43 mouse cellular contexts compared by ENCODE assay signal in the genomic region with DNA sequence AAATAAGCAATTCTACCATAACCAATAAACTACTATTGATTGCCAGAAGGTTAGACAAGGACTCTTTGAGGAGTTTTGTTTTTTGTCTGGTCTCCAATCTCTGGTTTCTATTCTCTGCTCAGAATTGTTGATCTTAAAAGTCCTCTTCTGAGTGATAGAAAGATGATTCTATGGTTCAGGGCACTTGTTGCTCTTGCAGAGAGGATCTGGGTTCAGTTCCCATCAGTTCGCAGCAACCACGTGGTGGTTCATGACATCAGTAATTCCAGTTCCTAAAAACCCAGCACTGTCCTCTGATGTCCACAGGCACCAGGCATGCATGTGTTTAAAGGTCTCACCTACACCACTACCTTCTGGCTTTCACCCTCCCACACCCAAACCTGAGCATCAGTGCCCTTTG. TPM values are rescaled to one million over a fixed set of nuclear protein-coding genes. Genes with fewer than 3 reads are reported as not detected.
"Had no signal": no experiment of that assay in that cellular context is flagged by ENCODE, and none has a peak within 500 bp of the region (broad histone marks: within the 10 kb centered on the region; RNA-seq: fewer than 3 reads in every experiment).

No protein-coding gene starts in this region.

- H3K4me2 ChIP-seq: heart, embryonic 11.5 days; heart, embryonic 12.5 days; heart, embryonic 13.5 days; heart, embryonic 15.5 days; hindbrain, embryonic 12.5 days; hindbrain, embryonic 13.5 days; hindbrain, embryonic 14.5 days; hindbrain, embryonic 15.5 days; intestine, embryonic 15.5 days; kidney, embryonic 15.5 days had no signal

- DNase-seq: heart, postnatal 10 days; heart, postnatal 14 days; heart, postnatal 36 days; heart, postnatal 4 days; kidney, adult 11 months; kidney, adult 18-20 months; kidney, adult 2 months; kidney, adult 8-10 months; kidney, adult 9 months; kidney, postnatal 10 days; kidney, postnatal 14 days; kidney, postnatal 25 days; kidney, postnatal 36 days; layer of hippocampus, adult 9-11 months; layer of hippocampus, postnatal 36 days had no signal

- H3K4me3 ChIP-seq: heart, embryonic 12.5 days; heart, embryonic 13.5 days; heart, embryonic 15.5 days; hindbrain, embryonic 10.5 days; hindbrain, embryonic 12.5 days; hindbrain, embryonic 13.5 days; hindbrain, embryonic 15.5 days; intestine, embryonic 15.5 days; kidney, embryonic 15.5 days; layer of hippocampus, adult 2 months; left cerebral cortex, adult 2 months had no signal

- H3K9me3 ChIP-seq: heart, embryonic 12.5 days; heart, embryonic 13.5 days; heart, embryonic 15.5 days; hindbrain, embryonic 10.5 days; hindbrain, embryonic 12.5 days; hindbrain, embryonic 13.5 days; hindbrain, embryonic 15.5 days; intestine, embryonic 15.5 days; kidney, embryonic 15.5 days had no signal

- H3K36me3 ChIP-seq: heart, embryonic 12.5 days; heart, embryonic 13.5 days; heart, embryonic 15.5 days; hindbrain, embryonic 10.5 days; hindbrain, embryonic 12.5 days; hindbrain, embryonic 13.5 days; hindbrain, embryonic 15.5 days; intestine, embryonic 15.5 days; kidney, embryonic 15.5 days had no signal

- H3K4me1 ChIP-seq: heart, embryonic 12.5 days; heart, embryonic 13.5 days; heart, embryonic 15.5 days; hindbrain, embryonic 10.5 days; hindbrain, embryonic 12.5 days; hindbrain, embryonic 13.5 days; hindbrain, embryonic 15.5 days; intestine, embryonic 15.5 days; kidney, embryonic 15.5 days had no signal

- H3K27ac ChIP-seq: heart, embryonic 13.5 days; heart, embryonic 15.5 days; hindbrain, embryonic 10.5 days; hindbrain, embryonic 12.5 days; hindbrain, embryonic 13.5 days; hindbrain, embryonic 14.5 days; hindbrain, embryonic 15.5 days; hindbrain, postnatal 0 days; intestine, embryonic 15.5 days; kidney, embryonic 15.5 days; kidney, postnatal 0 days; layer of hippocampus, adult 2 months; left cerebral cortex, adult 2 months had no signal

- H3K9ac ChIP-seq: heart, embryonic 12.5 days; heart, embryonic 13.5 days; heart, embryonic 15.5 days; hindbrain, embryonic 12.5 days; hindbrain, embryonic 13.5 days; hindbrain, embryonic 14.5 days; hindbrain, embryonic 15.5 days; intestine, embryonic 15.5 days; kidney, embryonic 15.5 days had no signal

- H3K27me3 ChIP-seq: heart, embryonic 12.5 days; heart, embryonic 13.5 days; heart, embryonic 15.5 days; hindbrain, embryonic 12.5 days; hindbrain, embryonic 13.5 days; hindbrain, embryonic 15.5 days; intestine, embryonic 15.5 days; kidney, embryonic 15.5 days had no signal

- ATAC-seq: hindbrain, embryonic 16.5 days; hindbrain, postnatal 0 days; inflammation-experienced regulatory T-cells, adult 6 months; intestine, embryonic 15.5 days; intestine, embryonic 16.5 days; intestine, postnatal 0 days had no signal

RNA-seq across cellular contexts. Expression of gene Ninj2, which starts 8.2 kb away (rescaled TPM):
- total RNA-seq: heart, postnatal 10 days; heart, postnatal 14 days; heart, postnatal 25 days; heart, postnatal 36 days; heart, postnatal 4 days; hematopoietic stem cell, adult 5-6 weeks; hindbrain, postnatal 0 days had no signal
- polyA plus RNA-seq: heart, embryonic 11.5 days; heart, embryonic 12.5 days; heart, embryonic 13.5 days; heart, embryonic 14.5 days; heart, embryonic 16.5 days; heart, postnatal 0 days; hindbrain, embryonic 10.5 days; hindbrain, embryonic 11.5 days; hindbrain, embryonic 12.5 days; hindbrain, embryonic 13.5 days; hindbrain, embryonic 14.5 days; hindbrain, embryonic 15.5 days; hindbrain, embryonic 16.5 days; hindbrain, postnatal 0 days; intestine, embryonic 14.5 days; intestine, embryonic 15.5 days; intestine, postnatal 0 days; kidney, adult 2 months; kidney, embryonic 14.5 days; kidney, embryonic 15.5 days; kidney, postnatal 0 days; large intestine, adult 2 months had no signal
